Mouse (Mus musculus) frontal cortex, postnatal 25 days (tissue): ENCODE measurements around the gene Galk2.

Experiments used
- DNase-seq, 2 experiments: peaks; one replicate each; pipeline ENCODE4 v3.0.0; 2022; ENCODE audit warnings: low spot score in 2 of 2

The Galk2 gene

GRCm38 (mm10) chr2:125943301-125943700 is 84.4 kb downstream of the Galk2 start:
- no peak for DNase-seq

GRCm38 (mm10) chr2:125948195-125948594 is 89.3 kb downstream of the Galk2 start:
- no peak for DNase-seq

- no peak for DNase-seq
These were observed 109.9 kb downstream of the Galk2 start for GRCm38 (mm10) chr2:125968811-125969210.

- DNase-seq = no peak
These were observed 114.3 kb downstream of the Galk2 start for GRCm38 (mm10) chr2:125973207-125973606.

- no peak for DNase-seq
These were observed 116.3 kb downstream of the Galk2 start for GRCm38 (mm10) chr2:125975206-125975605.

- no peak for DNase-seq
These were observed 117.0 kb downstream of the Galk2 start for GRCm38 (mm10) chr2:125975808-125976345.

GRCm38 (mm10) chr2:126002291-126002690 is 143.4 kb downstream of the Galk2 start:
- DNase-seq = no peak

- peak; percentile 43 to 49 for DNase-seq
These were observed 147.2 kb downstream of the Galk2 start for GRCm38 (mm10) chr2:126006088-126006487.

GRCm38 (mm10) chr2:126006742-126007141 is 147.8 kb downstream of the Galk2 start:
- DNase-seq = no peak

- DNase-seq = no peak
These were observed 156.2 kb downstream of the Galk2 start for GRCm38 (mm10) chr2:126014989-126015710.

GRCm38 (mm10) chr2:126015763-126016473 is 157.0 kb downstream of the Galk2 start:
- no peak for DNase-seq

- DNase-seq = no peak
These were observed 172.4 kb downstream of the Galk2 start for GRCm38 (mm10) chr2:126031186-126031900.

GRCm38 (mm10) chr2:126033114-126033972 is 174.4 kb downstream of the Galk2 start:
- DNase-seq = no peak
